Mouse (Mus musculus): ENCODE data around the gene Lactbl1.

DNA sequence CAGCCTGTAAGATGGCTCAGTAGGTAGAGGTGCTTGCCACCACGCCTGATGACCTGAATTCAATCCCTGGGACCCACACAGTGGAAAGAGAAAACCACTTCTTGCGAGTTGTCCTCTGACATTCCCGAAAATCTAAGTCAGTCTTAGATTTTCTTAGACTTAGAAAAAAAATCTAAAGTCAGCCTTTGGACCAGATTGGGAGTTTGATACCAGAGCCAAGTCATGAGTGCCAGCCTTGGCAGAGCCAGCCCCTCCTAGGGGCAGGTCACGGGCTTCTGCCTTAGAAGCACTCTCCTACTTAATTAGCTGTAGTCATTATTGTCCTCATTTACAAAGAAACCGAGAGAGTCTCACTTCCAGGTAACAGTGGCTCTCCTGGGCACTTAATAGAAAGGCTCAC, 465 bp upstream of the Lactbl1 start:
- no peak for TF ChIP-seq CTCF (IDR thresholded peaks at IDR 0.05; ENCODE audit: insufficient read depth, low read depth, low read length)
- no peak for TF ChIP-seq POLR2A (IDR thresholded peaks at IDR 0.05; ENCODE audit: insufficient read depth, low read depth, low read length)
